Mouse (Mus musculus): Measurements from ENCODE around the gene Plxnb1.

- TF ChIP-seq POLR2A (IDR thresholded peaks at IDR 0.05; ENCODE audit: insufficient read depth, low read depth, low read length) (no peak), CTCF (IDR thresholded peaks at IDR 0.05) (no peak), EP300 (IDR thresholded peaks at IDR 0.05; ENCODE audit: insufficient read depth, low read depth, low read length) (no peak)
These were observed 7.4 kb downstream of the Plxnb1 start for GRCm38 (mm10) chr9:109102541-109102940.
